Mouse (Mus musculus) myocyte (in vitro differentiated cells): ENCODE data around the gene Sipa1l1.

Experiments
- CEBPB ChIP-seq: IDR thresholded peaks from 2 replicates; pipeline ENCODE4 v1.6.1; 2011; ENCODE audit warnings: mild to moderate bottlenecking, moderate library complexity; ENCODE audit not compliant: poor library complexity, insufficient read depth, severe bottlenecking
- E2F4 ChIP-seq: IDR thresholded peaks from one replicate; pipeline ENCODE4 v1.6.1; 2011; ENCODE audit warnings: mild to moderate bottlenecking, control low read depth, moderate library complexity; ENCODE audit not compliant: insufficient read depth
- MAX ChIP-seq: IDR thresholded peaks from one replicate; pipeline ENCODE4 v1.6.1; 2011; ENCODE audit warnings: low read depth, mild to moderate bottlenecking, control low read depth
- MYOD1 ChIP-seq, 3 experiments: IDR thresholded peaks; one replicate each; pipeline ENCODE4 v1.6.1; 2011; ENCODE audit warnings: control low read depth in 2 of 3, low read depth in 2 of 3, mild to moderate bottlenecking in 2 of 3, moderate library complexity in 1 of 3; ENCODE audit not compliant: insufficient read length in 2 of 3, control insufficient read depth in 1 of 3
- MYOG ChIP-seq, 3 experiments: IDR thresholded peaks; one replicate each; pipeline ENCODE4 v1.6.1; 2011; ENCODE audit warnings: control low read depth in 2 of 3, low read depth in 2 of 3, mild to moderate bottlenecking in 2 of 3; ENCODE audit not compliant: insufficient read length in 2 of 3, control insufficient read depth in 1 of 3, insufficient read depth in 1 of 3
- POLR2A ChIP-seq: IDR thresholded peaks from one replicate; pipeline ENCODE4 v1.6.1; 2011; ENCODE audit warnings: low read depth, mild to moderate bottlenecking, control low read depth, moderate library complexity; ENCODE audit not compliant: insufficient read length
- POLR2AphosphoS2 ChIP-seq: IDR thresholded peaks from one replicate; pipeline ENCODE4 v1.6.1; 2011; ENCODE audit warnings: low read depth, control low read depth; ENCODE audit not compliant: insufficient read length
- SRF ChIP-seq: IDR thresholded peaks from one replicate; pipeline ENCODE4 v1.6.1; 2011; ENCODE audit warnings: low read depth; ENCODE audit not compliant: control insufficient read depth, insufficient read length
- TCF12 ChIP-seq: IDR thresholded peaks from one replicate; pipeline ENCODE4 v1.6.1; 2011; ENCODE audit warnings: mild to moderate bottlenecking, control low read depth; ENCODE audit not compliant: poor library complexity, insufficient read depth, severe bottlenecking
- USF1 ChIP-seq: IDR thresholded peaks from one replicate; pipeline ENCODE4 v1.6.1; 2011; ENCODE audit warnings: low read depth, mild to moderate bottlenecking, control low read depth, moderate library complexity

GRCm38 (mm10) chr12:82321855-82322254 is 152.7 kb downstream of the Sipa1l1 start:
- TF ChIP-seq E2F4 = no peak
- no peak for TF ChIP-seq MYOG (IDR thresholded peaks at IDR 0.05; ENCODE audit: control insufficient read depth in 1 of 3, insufficient read depth in 1 of 3, insufficient read length in 2 of 3, low read depth in 2 of 3)
- no peak for TF ChIP-seq POLR2A
- TF ChIP-seq MYOD1 (IDR thresholded peaks at IDR 0.05; ENCODE audit: control insufficient read depth in 1 of 3, insufficient read length in 2 of 3, low read depth in 2 of 3) = no peak
- TF ChIP-seq MAX = no peak
- TF ChIP-seq USF1 = no peak
- TF ChIP-seq POLR2AphosphoS2 = no peak
- no peak for TF ChIP-seq CEBPB
- no peak for TF ChIP-seq SRF
- TF ChIP-seq TCF12 = no peak
